Mouse (Mus musculus) lung, postnatal 0 days (tissue): ENCODE measurements around the gene Kdm2b. TPM values are rescaled to one million over a fixed set of nuclear protein-coding genes. Genes with fewer than 3 reads are reported as not detected.

Experiments used
- ATAC-seq: fragments of 200-750 bp; cut with Nextera tagmentation; 2 replicates; pipeline ENCODE4 v1.8.0; 2017; ENCODE audit warnings: moderate library complexity
- DNase-seq: peaks from one replicate; pipeline ENCODE4 v3.0.0-alpha.2; 2016; ENCODE audit warnings: low spot score
- H3K27ac ChIP-seq: fragments of 300-500 bp; sonication (generic); 2 replicates; pipeline ENCODE4 v1.5.1; 2014; ENCODE audit warnings: antibody characterized with exemption, mild to moderate bottlenecking, low read length, mixed read lengths
- H3K27me3 ChIP-seq: fragments of 300-500 bp; sonication (generic); replicated peaks from 2 replicates; pipeline ENCODE4 v1.6.1; 2014; ENCODE audit warnings: low read length, mixed read lengths; ENCODE audit not compliant: insufficient read depth
- H3K36me3 ChIP-seq: fragments of 300-500 bp; sonication (generic); 2 replicates; pipeline ENCODE4 v1.6.1; 2014; ENCODE audit warnings: low read length, mixed read lengths; ENCODE audit not compliant: insufficient read depth
- H3K4me1 ChIP-seq: fragments of 300-500 bp; sonication (generic); 2 replicates; pipeline ENCODE4 v1.6.1; 2014; ENCODE audit warnings: antibody characterized with exemption, low read depth, low read length, mixed read lengths; ENCODE audit not compliant: insufficient read depth
- H3K4me2 ChIP-seq: fragments of 300-500 bp; sonication (generic); replicated peaks from 2 replicates; pipeline ENCODE4 v1.6.1; 2014; ENCODE audit warnings: low read depth, mild to moderate bottlenecking, low read length, moderate library complexity, mixed read lengths
- H3K4me3 ChIP-seq: fragments of 300-500 bp; sonication (generic); 2 replicates; pipeline ENCODE4 v1.5.1; 2014; ENCODE audit warnings: low read depth, low read length
- H3K9ac ChIP-seq: fragments of 300-500 bp; sonication (generic); replicated peaks from 2 replicates; pipeline ENCODE4 v1.6.1; 2014; ENCODE audit warnings: low read depth, mild to moderate bottlenecking
- H3K9me3 ChIP-seq: fragments of 300-500 bp; sonication (generic); 2 replicates; pipeline ENCODE4 v1.6.1; 2016; ENCODE audit warnings: low read length, mixed read lengths
- CTCF ChIP-seq: IDR thresholded peaks from 2 replicates; pipeline ENCODE4 v1.5.1; 2016; ENCODE audit warnings: antibody characterized with exemption, mild to moderate bottlenecking
- EP300 ChIP-seq: IDR thresholded peaks from 2 replicates; pipeline ENCODE4 v1.6.1; 2016; ENCODE audit warnings: antibody characterized with exemption, mild to moderate bottlenecking, control low read depth
- WGBS: fragments of 180-500 bp; shearing (Covaris S2); extraction: QIAGEN DNeasy Blood & Tissue Kit; methylation state at CpG from one replicate; pipeline ENCODE4 v1.1.7; 2014; 5-methylcytosine and 5-hydroxymethylcytosine counted together
- polyA plus RNA-seq: library from polyadenylated mRNA; unstranded; fragments of >200 nt; fragmentation: Nextera tagmentation; extraction: Ambion mirVana; gene quantifications from 2 replicates; pipeline ENCODE4 v1.2.1, GENCODE M21; 2015

Gene Kdm2b
- polyA plus RNA-seq, 1 experiment from 2014 or later = 12.2 TPM

- Histone ChIP-seq H3K9me3 (no peaks in the 10 kb centered on the region), H3K9ac (no peak overlapping the region), H3K27ac (no peak overlapping the region), H3K4me1 (peaks cover 8% of the 10 kb centered on the region; the same call in 1 of the 2 replicates), H3K36me3 (peaks cover 9% of the 10 kb centered on the region; the same call in 1 of the 2 replicates), H3K27me3 (no peaks in the 10 kb centered on the region), H3K4me2 (no peak overlapping the region), H3K4me3 (no peak overlapping the region)
- no peak for TF ChIP-seq EP300
- TF ChIP-seq CTCF = peak; percentile 21; the same call in 1 of the 2 replicates
- DNase-seq (no peak), ATAC-seq (no peak)
- 91% methylated on average over 3 of the region's 3 CpGs for WGBS
Measured at GRCm38 (mm10) chr5:123031312-123031711, 41.7 kb upstream of the Kdm2b start.

- Histone ChIP-seq H3K9ac (no peak overlapping the region), H3K4me1 (0 out of 2 replicates have a peak, but pooled peaks cover 1% of the 10 kb centered on the region), H3K27ac (no peak overlapping the region), H3K36me3 (peaks cover 9% of the 10 kb centered on the region; the same call in 1 of the 2 replicates), H3K4me3 (no peak overlapping the region), H3K9me3 (no peaks in the 10 kb centered on the region), H3K27me3 (no peaks in the 10 kb centered on the region), H3K4me2 (no peak overlapping the region)
- no peak for DNase-seq
- TF ChIP-seq EP300 (no peak), CTCF (no peak)
- WGBS = 82% methylated on average over 7 of the region's 7 CpGs
- ATAC-seq = no peak
Measured at GRCm38 (mm10) chr5:123029729-123030128, 40.1 kb upstream of the Kdm2b start.

GRCm38 (mm10) chr5:123027436-123027835 lies 37.8 kb upstream of the Kdm2b start:
- H3K36me3 ChIP-seq = peaks cover 9% of the 10 kb centered on the region; the same call in 1 of the 2 replicates
- no peak overlapping the region for H3K4me2 ChIP-seq
- no peaks in the 10 kb centered on the region for H3K27me3 ChIP-seq
- no peak overlapping the region for H3K27ac ChIP-seq
- H3K4me1 ChIP-seq = no peaks in the 10 kb centered on the region
- peak; percentile 54 for DNase-seq
- H3K4me3 ChIP-seq = no peak overlapping the region
- 28% methylated on average over 6 of the region's 6 CpGs for WGBS
- no peak overlapping the region for H3K9ac ChIP-seq
- TF ChIP-seq EP300 = 0 out of 2 replicates have a peak, but pooled peaks have one; percentile 25
- TF ChIP-seq CTCF = no peak
- ATAC-seq = peak; percentile 57
- no peaks in the 10 kb centered on the region for H3K9me3 ChIP-seq

- TF ChIP-seq EP300 = no peak
- TF ChIP-seq CTCF = no peak
- Histone ChIP-seq H3K27ac (no peak overlapping the region), H3K9me3 (no peaks in the 10 kb centered on the region), H3K27me3 (no peaks in the 10 kb centered on the region), H3K4me3 (no peak overlapping the region), H3K9ac (no peak overlapping the region), H3K4me2 (no peak overlapping the region), H3K4me1 (no peaks in the 10 kb centered on the region), H3K36me3 (peaks cover 9% of the 10 kb centered on the region; the same call in 1 of the 2 replicates)
- DNase-seq (no peak), ATAC-seq (no peak)
- WGBS = 46% methylated on average over 6 of the region's 6 CpGs
Measured at GRCm38 (mm10) chr5:123026414-123026813, 36.8 kb upstream of the Kdm2b start.

GRCm38 (mm10) chr5:123024965-123025573 lies 35.4 kb upstream of the Kdm2b start:
- no peak overlapping the region for H3K9ac ChIP-seq
- 66% methylated on average over 9 of the region's 9 CpGs for WGBS

GRCm38 (mm10) chr5:123024312-123024711 lies 34.7 kb upstream of the Kdm2b start:
- H3K9me3 ChIP-seq = no peaks in the 10 kb centered on the region
- ATAC-seq (no peak), DNase-seq (no peak)
- peaks cover 4% of the 10 kb centered on the region; the same call in 1 of the 2 replicates for H3K36me3 ChIP-seq
- peaks cover under 1% of the 10 kb centered on the region for H3K4me1 ChIP-seq
- H3K9ac ChIP-seq = no peak overlapping the region
- no peak overlapping the region for H3K27ac ChIP-seq
- H3K4me3 ChIP-seq = no peak overlapping the region
- no peak overlapping the region for H3K4me2 ChIP-seq
- 76% methylated on average over 6 of the region's 6 CpGs for WGBS
- H3K27me3 ChIP-seq = no peaks in the 10 kb centered on the region
- no peak for TF ChIP-seq EP300
- TF ChIP-seq CTCF = no peak

More at GRCm38 (mm10) chr5:123024965-123025573, 35.4 kb upstream of the Kdm2b start:
- Histone ChIP-seq H3K27me3 (no peaks in the 10 kb centered on the region), H3K36me3 (peaks cover 9% of the 10 kb centered on the region; the same call in 1 of the 2 replicates), H3K4me3 (no peak overlapping the region), H3K4me1 (no peaks in the 10 kb centered on the region; the same call in 1 of the 2 replicates), H3K9me3 (no peaks in the 10 kb centered on the region), H3K4me2 (no peak overlapping the region), H3K27ac (no peak overlapping the region)
- no peak for TF ChIP-seq EP300
- no peak for TF ChIP-seq CTCF
- DNase-seq (peak; percentile 37), ATAC-seq (peak; percentile 29; the same call in 1 of the 2 replicates)
